Mouse (Mus musculus): ENCODE results near the gene Sdhaf3. TPM values are rescaled to one million over a fixed set of nuclear protein-coding genes. Genes with fewer than 3 reads are reported as not detected.
"Not testable (repeated sequence)": the region's sequence is repeated elsewhere in the genome, so short reads cannot be mapped to it uniquely, and the experiment has no call there.

Sdhaf3 gene
- polyA plus RNA-seq, 1 experiment from 2014 or later: 6.8 TPM

- WGBS: 57% methylated on average over 2 of the region's 2 CpGs
- Histone ChIP-seq H3K9me3 (ENCODE audit: control insufficient read depth, low read length) (no peaks in the 10 kb centered on the region; the same call in 1 of the 2 replicates), H3K27ac (ENCODE audit: low read length) (no peak overlapping the region), H3K4me2 (ENCODE audit: low read length) (no peak overlapping the region), H3K9ac (replicated peaks; ENCODE audit: low read depth, low read length) (no peak overlapping the region), H3K27me3 (replicated peaks; ENCODE audit: control insufficient read depth, insufficient read depth, low read length) (no peaks in the 10 kb centered on the region), H3K4me3 (replicated peaks; ENCODE audit: low read length) (no peak overlapping the region), H3K36me3 (ENCODE audit: control insufficient read depth, insufficient read depth) (no peaks in the 10 kb centered on the region), H3K4me1 (replicated peaks; ENCODE audit: control insufficient read depth, insufficient read depth, low read length) (no peaks in the 10 kb centered on the region)
- ATAC-seq: no peak
These were observed 15.0 kb upstream of the Sdhaf3 start for GRCm38 (mm10) chr6:6940845-6941244.

DNA sequence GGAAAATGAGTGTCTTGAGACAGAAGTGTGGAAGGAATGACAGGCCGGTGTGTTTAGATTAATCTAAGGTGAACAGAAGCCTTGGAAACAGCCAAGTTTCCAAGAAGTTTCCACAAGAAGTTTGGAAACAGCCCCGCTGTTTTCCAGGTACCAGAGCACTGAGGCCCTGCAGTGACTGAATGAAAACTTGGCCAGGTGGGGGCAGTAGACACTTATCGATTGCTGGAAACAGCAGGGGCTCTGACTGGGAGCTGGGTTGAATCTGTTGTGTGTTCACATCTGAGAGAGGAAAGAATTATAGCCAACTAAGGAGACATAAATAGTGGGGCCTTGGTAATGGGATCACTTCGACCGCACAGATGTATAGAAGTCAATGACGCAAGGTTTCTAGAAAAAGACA is 13.0 kb upstream of the Sdhaf3 start:
- ATAC-seq: no peak
- no peaks in the 10 kb centered on the region; the same call in 1 of the 2 replicates for H3K9me3 ChIP-seq (ENCODE audit: control insufficient read depth, low read length)
- no peak overlapping the region for H3K4me2 ChIP-seq (ENCODE audit: low read length)
- no peak overlapping the region for H3K27ac ChIP-seq (ENCODE audit: low read length)
- H3K4me1 ChIP-seq (replicated peaks; ENCODE audit: control insufficient read depth, insufficient read depth, low read length): no peaks in the 10 kb centered on the region
- H3K4me3 ChIP-seq (replicated peaks; ENCODE audit: low read length): no peak overlapping the region
- no peaks in the 10 kb centered on the region for H3K36me3 ChIP-seq (ENCODE audit: control insufficient read depth, insufficient read depth)
- no peak overlapping the region for H3K9ac ChIP-seq (replicated peaks; ENCODE audit: low read depth, low read length)
- no peaks in the 10 kb centered on the region for H3K27me3 ChIP-seq (replicated peaks; ENCODE audit: control insufficient read depth, insufficient read depth, low read length)
- WGBS: 53% methylated on average over 6 of the region's 6 CpGs

DNA sequence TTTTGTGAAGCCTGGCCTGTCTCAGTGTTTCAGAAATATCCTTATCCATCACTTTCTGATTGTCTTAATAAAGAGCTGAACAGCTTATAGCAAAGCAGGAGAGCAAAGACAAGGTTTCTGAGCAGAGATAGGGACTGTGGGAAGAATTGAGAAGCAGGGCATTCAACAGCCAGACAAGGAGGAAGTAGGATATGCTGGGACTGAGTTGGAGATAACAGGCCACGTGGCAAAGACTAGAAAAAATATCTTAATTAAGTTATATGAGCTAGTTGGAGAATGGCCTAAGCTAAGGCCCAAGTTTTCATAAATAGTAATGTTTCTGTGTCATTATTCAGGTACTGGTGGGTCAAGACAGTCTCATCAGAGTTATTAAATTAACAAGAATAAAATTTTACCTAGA is 8.2 kb upstream of the Sdhaf3 start:
- no peaks in the 10 kb centered on the region for H3K4me1 ChIP-seq (replicated peaks; ENCODE audit: control insufficient read depth, insufficient read depth, low read length)
- H3K36me3 ChIP-seq (ENCODE audit: control insufficient read depth, insufficient read depth): no peaks in the 10 kb centered on the region
- no peak overlapping the region for H3K27ac ChIP-seq (ENCODE audit: low read length)
- H3K9ac ChIP-seq (replicated peaks; ENCODE audit: low read depth, low read length): no peak overlapping the region
- H3K4me2 ChIP-seq (ENCODE audit: low read length): no peak overlapping the region
- ATAC-seq: no peak
- no peaks in the 10 kb centered on the region; the same call in 1 of the 2 replicates for H3K9me3 ChIP-seq (ENCODE audit: control insufficient read depth, low read length)
- H3K27me3 ChIP-seq (replicated peaks; ENCODE audit: control insufficient read depth, insufficient read depth, low read length): no peaks in the 10 kb centered on the region
- WGBS: 29% methylated on average over 1 of the region's 1 CpGs
- no peak overlapping the region for H3K4me3 ChIP-seq (replicated peaks; ENCODE audit: low read length)

GRCm38 (mm10) chr6:6955395-6955763 is 425 bp upstream of the Sdhaf3 start:
- Histone ChIP-seq H3K27me3 (replicated peaks; ENCODE audit: control insufficient read depth, insufficient read depth, low read length) (no peaks in the 10 kb centered on the region), H3K9me3 (ENCODE audit: control insufficient read depth, low read length) (no peaks in the 10 kb centered on the region), H3K4me2 (ENCODE audit: low read length) (peak overlapping the region; percentile 59), H3K27ac (ENCODE audit: low read length) (no peak overlapping the region), H3K4me1 (replicated peaks; ENCODE audit: control insufficient read depth, insufficient read depth, low read length) (peaks cover 9% of the 10 kb centered on the region), H3K9ac (replicated peaks; ENCODE audit: low read depth, low read length) (peak overlapping the region; percentile 10; the same call in 1 of the 2 replicates), H3K36me3 (ENCODE audit: control insufficient read depth, insufficient read depth) (no peaks in the 10 kb centered on the region), H3K4me3 (replicated peaks; ENCODE audit: low read length) (peak overlapping the region; percentile 86)
- peak; percentile 45 for ATAC-seq
- WGBS: 38% methylated on average over 6 of the region's 6 CpGs

DNA sequence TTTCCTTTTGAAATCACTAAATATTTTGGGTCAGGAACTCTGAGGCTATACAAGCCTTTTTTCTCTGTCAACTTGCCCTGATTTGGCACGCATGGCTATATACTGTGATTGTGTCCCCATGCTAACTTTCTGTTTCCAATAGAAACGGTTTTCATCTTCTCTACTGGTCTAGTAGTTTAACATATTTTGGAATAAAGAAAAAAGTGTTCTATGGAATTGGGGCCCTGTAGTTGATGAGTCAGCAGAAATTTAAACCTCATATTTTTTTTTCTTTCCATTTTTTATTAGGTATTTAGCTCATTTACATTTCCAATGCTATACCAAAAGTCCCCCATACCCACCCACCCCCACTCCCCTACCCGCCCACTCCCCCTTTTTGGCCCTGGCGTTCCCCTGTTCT is 3.4 kb downstream of the Sdhaf3 start:
- not testable (repeated sequence) for H3K27me3 ChIP-seq (replicated peaks; ENCODE audit: control insufficient read depth, insufficient read depth, low read length); H3K9ac ChIP-seq (replicated peaks; ENCODE audit: low read depth, low read length); H3K9me3 ChIP-seq (ENCODE audit: control insufficient read depth, low read length); ATAC-seq; H3K36me3 ChIP-seq (ENCODE audit: control insufficient read depth, insufficient read depth); H3K4me2 ChIP-seq (ENCODE audit: low read length); H3K4me3 ChIP-seq (replicated peaks; ENCODE audit: low read length); H3K27ac ChIP-seq (ENCODE audit: low read length); H3K4me1 ChIP-seq (replicated peaks; ENCODE audit: control insufficient read depth, insufficient read depth, low read length)
- WGBS: 93% methylated on average over 2 of the region's 4 CpGs

DNA sequence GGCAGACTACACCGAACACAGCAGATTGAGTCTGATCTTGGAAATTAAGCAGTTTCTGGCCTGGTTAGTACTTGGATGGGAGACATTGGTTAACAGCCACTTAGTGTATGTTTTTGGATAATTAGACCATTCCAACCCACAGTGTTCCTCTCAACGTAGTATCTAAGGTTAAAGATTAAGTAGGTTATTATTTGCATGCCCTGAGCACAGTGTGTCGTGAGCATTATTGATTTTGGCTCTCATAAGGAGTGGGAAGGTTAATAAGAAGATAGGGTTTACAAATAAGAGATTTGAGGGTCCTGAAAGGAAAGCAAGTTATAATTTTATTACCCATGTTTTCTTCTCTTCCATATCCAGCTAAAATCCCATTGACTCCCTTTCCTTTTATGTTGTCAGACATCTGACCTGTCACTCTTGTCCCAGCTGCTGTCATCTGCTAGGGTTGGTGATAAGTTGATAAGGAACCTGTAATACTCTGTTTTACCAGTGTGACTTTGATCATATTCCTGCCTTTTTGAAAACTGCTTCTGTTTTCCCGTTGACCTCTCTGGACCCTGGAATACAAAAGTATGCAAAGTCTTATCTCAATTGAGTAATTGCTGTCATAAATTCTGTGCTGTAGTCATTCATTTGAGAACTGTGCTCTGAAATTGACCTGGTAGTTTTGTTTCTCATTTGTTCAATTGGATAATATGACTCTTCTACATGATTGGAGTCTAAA is 41.6 kb downstream of the Sdhaf3 start:
- H3K9me3 ChIP-seq (ENCODE audit: control insufficient read depth, low read length): no peaks in the 10 kb centered on the region
- no peaks in the 10 kb centered on the region for H3K4me1 ChIP-seq (replicated peaks; ENCODE audit: control insufficient read depth, insufficient read depth, low read length)
- 84% methylated on average over 4 of the region's 4 CpGs for WGBS
- no peak for ATAC-seq
- H3K4me2 ChIP-seq (ENCODE audit: low read length): no peak overlapping the region
- H3K4me3 ChIP-seq (replicated peaks; ENCODE audit: low read length): no peak overlapping the region
- H3K27me3 ChIP-seq (replicated peaks; ENCODE audit: control insufficient read depth, insufficient read depth, low read length): no peaks in the 10 kb centered on the region
- no peaks in the 10 kb centered on the region for H3K36me3 ChIP-seq (ENCODE audit: control insufficient read depth, insufficient read depth)
- H3K9ac ChIP-seq (replicated peaks; ENCODE audit: low read depth, low read length): no peak overlapping the region
- H3K27ac ChIP-seq (ENCODE audit: low read length): no peak overlapping the region

GRCm38 (mm10) chr6:6997956-6998355 is 42.2 kb downstream of the Sdhaf3 start:
- ATAC-seq: no peak
- 91% methylated on average over 1 of the region's 1 CpGs for WGBS
- Histone ChIP-seq H3K4me3 (replicated peaks; ENCODE audit: low read length) (no peak overlapping the region), H3K4me1 (replicated peaks; ENCODE audit: control insufficient read depth, insufficient read depth, low read length) (no peaks in the 10 kb centered on the region), H3K27me3 (replicated peaks; ENCODE audit: control insufficient read depth, insufficient read depth, low read length) (no peaks in the 10 kb centered on the region), H3K9ac (replicated peaks; ENCODE audit: low read depth, low read length) (no peak overlapping the region), H3K4me2 (ENCODE audit: low read length) (no peak overlapping the region), H3K9me3 (ENCODE audit: control insufficient read depth, low read length) (no peaks in the 10 kb centered on the region), H3K27ac (ENCODE audit: low read length) (no peak overlapping the region), H3K36me3 (ENCODE audit: control insufficient read depth, insufficient read depth) (no peaks in the 10 kb centered on the region)

- H3K4me3 ChIP-seq (replicated peaks; ENCODE audit: low read length): no peak overlapping the region
- no peaks in the 10 kb centered on the region for H3K9me3 ChIP-seq (ENCODE audit: control insufficient read depth, low read length)
- no peaks in the 10 kb centered on the region for H3K4me1 ChIP-seq (replicated peaks; ENCODE audit: control insufficient read depth, insufficient read depth, low read length)
- H3K27me3 ChIP-seq (replicated peaks; ENCODE audit: control insufficient read depth, insufficient read depth, low read length): no peaks in the 10 kb centered on the region
- 90% methylated on average over 3 of the region's 3 CpGs for WGBS
- H3K4me2 ChIP-seq (ENCODE audit: low read length): no peak overlapping the region
- ATAC-seq: no peak
- no peak overlapping the region for H3K9ac ChIP-seq (replicated peaks; ENCODE audit: low read depth, low read length)
- H3K27ac ChIP-seq (ENCODE audit: low read length): no peak overlapping the region
- no peaks in the 10 kb centered on the region for H3K36me3 ChIP-seq (ENCODE audit: control insufficient read depth, insufficient read depth)
These were observed 43.2 kb downstream of the Sdhaf3 start for GRCm38 (mm10) chr6:6999015-6999414.

DNA sequence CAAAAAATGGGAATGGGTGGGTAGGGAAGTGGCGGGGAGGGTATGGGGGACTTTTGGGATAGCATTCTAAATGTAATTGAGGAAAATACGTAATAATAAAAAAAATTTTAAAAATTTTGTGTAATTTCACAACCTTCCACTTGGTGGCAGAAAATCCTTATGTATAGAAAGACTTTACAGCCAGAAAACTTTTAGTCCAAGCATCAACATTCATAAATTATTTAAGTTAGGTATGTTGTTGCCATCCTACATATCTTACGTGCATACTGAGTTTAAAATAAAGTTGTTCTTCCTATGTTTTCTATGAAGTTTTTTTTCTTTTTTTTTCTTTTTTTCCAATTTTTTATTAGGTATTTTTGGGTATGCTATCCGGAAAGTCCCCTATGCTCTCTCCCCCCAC is 47.3 kb downstream of the Sdhaf3 start:
- WGBS: 77% methylated on average over 3 of the region's 4 CpGs
- H3K4me2 ChIP-seq (ENCODE audit: low read length): no peak overlapping the region
- H3K27me3 ChIP-seq (replicated peaks; ENCODE audit: control insufficient read depth, insufficient read depth, low read length): no peaks in the 10 kb centered on the region
- H3K36me3 ChIP-seq (ENCODE audit: control insufficient read depth, insufficient read depth): no peaks in the 10 kb centered on the region
- ATAC-seq: no peak
- H3K4me3 ChIP-seq (replicated peaks; ENCODE audit: low read length): no peak overlapping the region
- H3K9ac ChIP-seq (replicated peaks; ENCODE audit: low read depth, low read length): no peak overlapping the region
- H3K4me1 ChIP-seq (replicated peaks; ENCODE audit: control insufficient read depth, insufficient read depth, low read length): no peaks in the 10 kb centered on the region
- no peak overlapping the region for H3K27ac ChIP-seq (ENCODE audit: low read length)
- H3K9me3 ChIP-seq (ENCODE audit: control insufficient read depth, low read length): no peaks in the 10 kb centered on the region

GRCm38 (mm10) chr6:7004005-7004404 is 48.2 kb downstream of the Sdhaf3 start:
- no peaks in the 10 kb centered on the region for H3K9me3 ChIP-seq (ENCODE audit: control insufficient read depth, low read length)
- no peak overlapping the region for H3K4me2 ChIP-seq (ENCODE audit: low read length)
- no peaks in the 10 kb centered on the region for H3K27me3 ChIP-seq (replicated peaks; ENCODE audit: control insufficient read depth, insufficient read depth, low read length)
- no peak overlapping the region for H3K27ac ChIP-seq (ENCODE audit: low read length)
- ATAC-seq: no peak
- H3K4me3 ChIP-seq (replicated peaks; ENCODE audit: low read length): no peak overlapping the region
- H3K4me1 ChIP-seq (replicated peaks; ENCODE audit: control insufficient read depth, insufficient read depth, low read length): no peaks in the 10 kb centered on the region
- WGBS: 65% methylated on average over 2 of the region's 2 CpGs
- no peaks in the 10 kb centered on the region for H3K36me3 ChIP-seq (ENCODE audit: control insufficient read depth, insufficient read depth)
- no peak overlapping the region for H3K9ac ChIP-seq (replicated peaks; ENCODE audit: low read depth, low read length)
